Mouse (Mus musculus) bone marrow macrophage, adult 2 months (primary cell): ENCODE measurements around the gene Arhgef7.

Experiments used
- CTCF ChIP-seq: IDR thresholded peaks from 2 replicates; pipeline ENCODE4 v1.5.1; 2012; ENCODE audit warnings: low read depth, mild to moderate bottlenecking, low read length, moderate library complexity
- POLR2A ChIP-seq: IDR thresholded peaks from 2 replicates; pipeline ENCODE4 v1.6.1; 2012; ENCODE audit warnings: mild to moderate bottlenecking, low read depth, low read length, borderline replicate concordance

DNA sequence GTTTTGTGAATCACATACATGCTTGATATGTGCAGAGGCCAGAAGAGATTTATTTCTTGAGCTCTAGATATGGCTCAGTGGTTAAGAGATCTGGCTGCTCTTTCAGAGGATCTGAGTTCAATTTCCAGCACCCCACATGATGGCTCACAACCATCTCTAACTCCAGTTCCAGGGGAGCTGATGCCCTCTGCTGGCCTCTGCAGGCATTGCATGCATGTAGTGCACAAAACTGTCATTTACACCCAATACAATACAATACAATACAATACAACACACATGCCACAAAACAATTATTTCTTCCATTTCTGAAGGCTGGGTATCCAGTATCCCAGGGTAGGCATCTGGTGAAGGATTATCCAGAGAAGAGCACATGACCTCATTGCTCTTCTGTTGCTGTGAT lies 140.3 kb downstream of the Arhgef7 start:
- no peak; the same call in 1 of the 2 replicates for TF ChIP-seq CTCF
- no peak for TF ChIP-seq POLR2A
